Mouse (Mus musculus) left cerebral cortex, postnatal 10 days (tissue): ENCODE results near the gene Mgmt. TPM values are rescaled to one million over a fixed set of nuclear protein-coding genes. Genes with fewer than 3 reads are reported as not detected.
A peak's percentile ranks its signal among the peaks of the same experiment; 100 is the strongest.

Experiments
- DNase-seq, 2 experiments: peaks; one replicate each; pipeline ENCODE4 v3.0.0; 2021 to 2022; ENCODE audit warnings: low spot score in 2 of 2, mixed read lengths in 1 of 2; ENCODE audit errors: extremely low spot score in 1 of 2
- intact Hi-C: fragments of 180-260 bp; cut with DNase I; formaldehyde crosslinking; loops from one replicate; pipeline ENCODE4 v1.15.1; 2025
- total RNA-seq, 2 experiments: library from RNA; stranded (reverse); gene quantifications; 2 replicates each; pipeline ENCODE4 v1.2.3; 2021

Mgmt gene
- total RNA-seq, 2 experiments from 2014 or later = 0.63 to 0.90 TPM

DNA sequence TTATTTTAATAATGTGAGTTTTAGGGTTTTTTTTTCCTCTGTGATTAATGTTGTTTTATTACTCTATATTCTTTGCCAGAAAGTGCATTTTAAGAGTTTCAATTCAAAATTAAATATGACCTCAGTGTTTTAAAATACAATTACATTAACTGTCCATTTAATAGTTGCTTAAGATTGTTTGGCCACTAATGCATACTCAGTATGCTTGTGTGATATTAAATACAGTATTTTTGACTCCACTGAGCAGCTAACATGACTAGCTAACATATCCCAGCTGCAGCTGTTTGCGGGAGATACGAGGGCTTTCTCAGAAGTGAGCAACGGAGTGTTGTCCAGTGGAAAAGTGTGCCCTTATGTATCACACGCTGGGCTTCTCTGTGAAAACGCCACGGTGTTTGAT is 179.9 kb downstream of the Mgmt start:
- DNase-seq = no peak
- intact Hi-C loops = no loop called here

DNA sequence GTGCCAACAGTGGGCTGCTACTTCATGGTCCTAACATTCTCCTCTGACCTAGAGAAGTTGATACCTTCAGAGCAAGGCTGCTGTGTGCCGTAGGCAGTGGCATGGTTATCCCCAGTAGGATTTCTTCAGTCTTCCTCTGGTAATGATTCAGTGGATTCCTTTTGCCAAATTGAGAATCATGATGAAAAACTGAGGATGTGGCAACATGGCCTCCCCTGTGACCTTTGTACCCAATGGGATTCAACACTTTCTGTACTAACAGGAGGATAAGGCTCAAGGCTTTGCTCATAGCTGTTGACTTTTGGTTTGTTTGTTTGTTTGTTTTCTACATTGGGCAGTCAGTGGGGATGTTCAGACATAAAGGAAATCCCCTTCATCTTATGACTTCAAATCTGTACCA is 180.9 kb downstream of the Mgmt start:
- DNase-seq = no peak
- intact Hi-C loops = no loop called here

DNA sequence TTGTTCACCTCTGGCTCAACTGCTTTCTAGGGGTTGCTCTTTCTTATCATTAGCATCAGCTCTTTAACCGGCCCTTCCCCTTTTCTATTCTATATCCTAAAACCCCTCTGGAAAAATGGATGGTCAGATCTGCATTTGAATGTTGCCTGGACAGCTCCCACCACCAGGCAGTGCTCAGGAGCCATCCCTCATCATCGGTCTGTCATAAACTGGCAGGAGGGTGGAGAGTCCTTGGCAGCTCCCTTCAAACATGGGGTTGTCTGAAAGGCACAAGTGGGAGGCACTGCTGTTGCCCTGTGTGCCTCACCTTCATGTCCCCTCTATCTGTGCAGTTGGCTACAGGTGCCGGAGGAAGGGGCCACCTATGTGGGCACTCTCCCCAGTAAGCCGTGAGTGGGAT is 185.8 kb downstream of the Mgmt start:
- intact Hi-C loops = no loop called here
- DNase-seq = no peak

DNA sequence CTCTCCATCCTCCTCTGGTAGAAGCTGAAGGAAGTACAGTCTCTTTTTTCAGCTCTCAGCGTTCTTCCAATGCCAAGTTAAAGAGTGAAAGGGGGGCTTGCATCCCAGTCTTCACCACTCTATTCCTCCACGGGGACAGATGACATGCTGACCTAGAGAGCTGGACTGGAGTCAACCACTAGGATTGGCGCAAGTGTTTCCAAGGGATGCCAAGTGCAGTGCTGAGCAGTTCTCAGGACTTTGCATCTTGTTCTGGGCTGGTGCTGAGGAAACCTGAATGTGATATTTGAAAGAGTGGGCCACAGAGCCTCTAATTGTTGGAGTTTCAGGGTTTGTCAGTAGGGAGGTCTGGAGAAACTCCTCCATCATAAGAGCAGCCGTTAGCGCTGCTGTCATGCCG is 187.8 kb downstream of the Mgmt start:
- no peak for DNase-seq
- intact Hi-C loops = no loop called here

DNA sequence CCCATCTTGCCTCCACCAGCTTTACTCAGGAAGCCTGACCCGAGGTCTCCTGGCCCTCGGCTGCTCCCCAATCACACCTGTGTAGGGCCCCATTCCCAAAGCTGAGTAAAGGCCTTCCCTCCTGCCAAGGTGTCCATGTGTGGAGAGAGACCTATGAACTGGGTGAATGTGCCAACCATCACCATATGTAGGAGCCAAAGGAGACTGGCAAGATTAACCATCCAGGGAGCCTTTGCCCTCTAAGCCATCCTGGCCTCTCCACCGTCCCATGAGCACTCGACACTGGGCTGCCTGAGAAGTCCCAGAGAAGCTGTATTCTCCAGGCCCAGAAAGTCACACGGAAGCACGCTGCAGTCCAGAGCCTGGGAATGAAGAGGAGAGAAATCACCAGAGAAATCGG is 190.2 kb downstream of the Mgmt start:
- intact Hi-C loops = no loop called here

DNA sequence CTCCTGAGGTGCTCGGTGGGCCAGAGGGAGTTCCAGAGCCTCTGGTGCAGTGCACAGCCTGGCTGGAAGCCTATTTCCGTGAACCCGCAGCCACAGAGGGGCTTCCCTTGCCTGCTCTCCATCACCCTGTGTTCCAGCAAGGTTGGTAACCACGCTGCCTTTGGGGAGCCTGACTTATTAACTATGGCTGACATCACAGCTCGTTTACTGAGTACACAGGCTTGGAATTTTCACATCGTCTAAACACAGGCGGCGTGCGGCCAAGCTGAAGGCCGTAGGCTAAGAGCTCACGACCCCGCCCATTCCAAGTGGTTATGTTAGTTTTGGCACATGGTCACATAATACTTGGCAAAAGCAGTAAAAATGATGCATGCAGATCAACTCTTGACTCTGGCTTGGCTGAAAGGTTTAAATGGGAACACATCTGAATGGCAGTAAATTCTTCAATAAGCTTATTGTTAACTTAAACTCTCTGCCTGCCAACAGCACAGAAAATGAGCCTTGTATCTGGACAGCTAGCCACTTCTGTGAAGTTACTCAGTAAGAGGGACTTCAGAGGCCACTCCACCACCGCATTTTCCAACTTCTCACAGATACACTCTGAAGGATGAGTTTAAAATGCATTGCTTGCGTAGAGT is 191.7 kb downstream of the Mgmt start:
- DNase-seq = peak in 1 of 2 experiments; percentile 67
- intact Hi-C loops = no loop called here

More for the DNA sequence above, 190.2 kb downstream of the Mgmt start:
- DNase-seq = no peak

DNA sequence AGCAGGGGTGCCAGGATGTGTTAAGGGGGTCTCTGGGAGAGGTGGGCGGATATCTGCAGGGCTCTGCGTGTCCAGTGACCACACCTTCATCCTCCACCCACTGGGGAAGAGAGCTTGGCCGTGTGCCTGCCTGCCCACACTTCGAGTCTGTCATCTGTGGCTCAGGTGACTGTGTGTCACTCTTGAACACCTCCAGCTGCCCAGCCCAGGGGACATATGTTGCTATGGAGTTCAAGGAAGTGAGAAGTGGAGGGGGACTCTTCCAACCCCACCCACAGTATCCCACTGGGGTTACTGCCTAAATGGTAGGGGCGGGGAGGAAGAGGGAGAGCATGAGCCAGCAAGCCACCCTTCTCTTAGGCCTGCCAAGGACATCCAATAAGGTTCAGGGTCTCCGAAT is 192.7 kb downstream of the Mgmt start:
- DNase-seq = peak in 1 of 2 experiments; percentile 30
- intact Hi-C loops = no loop called here

DNA sequence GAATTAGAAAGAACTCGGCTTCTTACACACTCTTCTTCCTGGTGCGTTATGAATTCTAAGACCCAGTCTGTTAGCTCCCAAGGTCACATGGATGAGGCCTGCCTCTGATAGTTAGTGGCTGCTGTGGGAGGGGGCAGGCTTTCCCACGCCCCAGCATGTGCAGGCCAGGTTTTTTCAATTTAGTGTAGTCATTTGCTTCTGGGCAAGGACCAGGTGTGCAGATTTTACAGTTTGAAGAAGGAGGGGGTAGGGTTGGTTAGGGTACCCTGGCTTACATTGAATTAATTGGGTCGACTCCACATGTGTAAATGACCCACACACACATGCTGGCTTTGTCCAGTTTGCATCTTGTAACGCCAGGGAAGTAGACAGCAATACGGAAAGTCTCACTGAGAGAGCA is 193.7 kb downstream of the Mgmt start:
- DNase-seq = no peak
- intact Hi-C loops = no loop called here

DNA sequence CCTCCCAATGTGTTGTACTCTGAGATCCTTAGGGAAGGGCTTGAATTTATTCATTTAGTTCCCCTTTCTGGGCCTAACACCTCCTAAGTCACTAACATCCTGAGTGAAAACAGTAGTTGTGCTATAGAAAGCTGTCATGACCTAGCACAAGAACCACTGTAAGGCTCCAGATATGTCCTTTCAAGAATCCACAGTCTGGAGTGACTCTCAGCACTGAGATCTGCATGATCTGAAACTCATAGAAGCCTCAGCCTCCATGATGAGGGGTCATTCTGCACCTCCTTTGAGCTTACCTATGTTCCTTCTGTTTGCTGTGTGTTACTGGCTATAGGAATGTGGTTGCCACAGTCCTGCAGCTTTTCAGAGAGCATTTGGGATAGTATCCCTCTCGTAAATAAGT is 200.1 kb downstream of the Mgmt start:
- intact Hi-C loops = no loop called here
- no peak for DNase-seq

DNA sequence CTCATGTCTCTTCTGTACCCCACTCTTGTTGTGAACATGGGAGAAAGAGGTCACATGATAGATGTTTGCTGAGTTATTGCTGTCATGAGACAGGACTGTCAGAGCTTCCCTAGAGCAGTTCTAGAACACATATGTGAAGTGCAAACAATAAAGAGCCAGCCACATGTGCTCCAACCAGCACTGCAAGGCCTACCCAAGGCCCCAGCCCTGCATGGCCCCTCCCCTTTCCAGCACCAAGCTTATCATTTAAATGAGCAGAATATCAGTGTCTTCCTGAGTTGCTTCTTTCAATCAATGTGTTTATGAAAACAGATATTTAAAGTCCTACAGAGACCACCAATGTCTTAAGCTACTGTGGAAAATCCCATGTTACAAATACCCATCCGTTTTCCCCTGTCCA is 201.3 kb downstream of the Mgmt start:
- no peak for DNase-seq
- intact Hi-C loops = no loop called here

DNA sequence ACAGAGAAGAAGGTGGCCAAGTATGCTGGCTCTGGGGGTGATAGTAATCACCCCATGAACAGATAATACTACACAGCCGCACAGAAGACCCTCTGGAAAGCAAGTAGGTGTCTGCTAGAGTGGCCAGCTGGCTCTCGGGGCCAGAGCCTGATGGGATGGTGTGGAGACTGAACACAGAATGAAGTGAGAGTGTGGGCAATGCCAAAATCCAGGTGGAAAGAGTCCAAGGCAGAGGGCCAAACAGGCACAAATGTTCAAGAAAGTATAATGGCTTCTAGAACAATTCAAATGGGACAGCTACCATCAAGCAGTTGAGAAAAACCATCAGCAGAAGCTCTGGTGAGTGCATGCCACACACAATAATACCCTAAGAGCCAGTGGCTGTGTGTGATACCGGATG is 205.4 kb downstream of the Mgmt start:
- no peak for DNase-seq
- intact Hi-C loops = no loop called here

DNA sequence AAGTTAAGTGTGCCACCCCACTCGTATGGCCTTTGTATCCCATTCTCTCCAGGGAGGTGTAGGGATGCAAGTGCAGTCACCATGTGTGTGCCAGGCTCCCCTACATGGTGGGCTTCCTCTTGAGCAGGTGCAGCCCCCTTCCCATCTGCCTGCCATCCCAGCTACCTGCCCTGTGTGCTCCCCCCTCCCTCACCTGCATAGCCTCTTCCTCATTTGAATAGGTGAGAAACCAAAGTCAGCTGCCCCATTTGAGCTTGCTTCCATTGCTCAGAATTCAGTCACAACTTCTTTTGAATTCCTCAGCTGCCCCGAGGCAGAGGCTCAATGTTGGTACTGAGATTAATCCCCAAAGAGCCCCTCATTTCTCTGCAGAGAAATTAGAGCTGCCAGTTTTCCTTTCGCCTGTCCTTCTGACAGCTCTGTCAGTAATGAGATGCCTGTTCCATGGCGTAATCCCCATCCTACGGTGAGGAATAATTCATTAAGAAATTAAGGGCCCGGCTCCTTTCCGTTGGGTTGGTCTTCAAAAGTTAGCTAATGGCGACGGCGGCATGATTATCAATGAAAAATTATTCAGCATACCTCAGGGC is 208.3 kb downstream of the Mgmt start:
- DNase-seq = no peak
- intact Hi-C loops = no loop called here

DNA sequence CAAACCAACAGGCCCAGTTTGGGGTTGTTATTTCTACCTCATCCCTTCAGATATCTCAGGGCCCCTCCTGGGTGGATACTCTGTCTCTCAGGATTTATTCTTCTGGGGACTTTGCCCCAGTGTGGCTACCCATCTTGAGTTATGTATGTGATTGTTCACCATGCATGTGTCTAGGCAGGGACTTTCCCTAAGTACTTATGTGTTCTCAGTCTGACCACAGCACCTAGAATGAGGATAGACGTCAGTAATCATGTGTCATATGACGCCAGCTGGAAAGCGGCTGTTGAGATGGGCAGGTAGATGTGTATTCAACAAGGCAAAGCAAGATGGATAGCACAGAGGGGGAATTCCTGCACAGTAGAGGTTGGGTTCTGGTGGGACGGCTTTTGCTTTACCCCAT is 217.7 kb downstream of the Mgmt start:
- DNase-seq = no peak
- intact Hi-C loops = no loop called here

DNA sequence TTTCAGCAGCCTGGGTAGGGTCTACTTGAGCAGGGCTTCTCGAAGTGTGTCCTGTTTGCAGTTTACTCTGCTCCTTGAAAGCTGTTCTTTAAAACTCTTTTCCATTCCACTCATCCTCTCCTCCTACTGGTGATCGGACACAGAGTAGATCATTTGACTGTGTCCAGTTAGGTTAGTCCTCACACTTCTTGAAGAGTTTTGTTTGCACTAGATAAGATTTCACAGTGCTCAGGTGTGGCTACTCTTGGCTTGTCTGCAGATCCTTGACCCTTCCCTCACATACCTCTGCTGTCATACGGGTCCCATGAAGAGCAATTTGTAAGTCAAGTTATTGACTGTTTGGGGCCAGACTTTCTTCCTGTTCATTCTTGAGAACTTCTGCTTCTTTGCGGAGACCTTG is 221.8 kb downstream of the Mgmt start:
- intact Hi-C loops = no loop called here
- no peak for DNase-seq

DNA sequence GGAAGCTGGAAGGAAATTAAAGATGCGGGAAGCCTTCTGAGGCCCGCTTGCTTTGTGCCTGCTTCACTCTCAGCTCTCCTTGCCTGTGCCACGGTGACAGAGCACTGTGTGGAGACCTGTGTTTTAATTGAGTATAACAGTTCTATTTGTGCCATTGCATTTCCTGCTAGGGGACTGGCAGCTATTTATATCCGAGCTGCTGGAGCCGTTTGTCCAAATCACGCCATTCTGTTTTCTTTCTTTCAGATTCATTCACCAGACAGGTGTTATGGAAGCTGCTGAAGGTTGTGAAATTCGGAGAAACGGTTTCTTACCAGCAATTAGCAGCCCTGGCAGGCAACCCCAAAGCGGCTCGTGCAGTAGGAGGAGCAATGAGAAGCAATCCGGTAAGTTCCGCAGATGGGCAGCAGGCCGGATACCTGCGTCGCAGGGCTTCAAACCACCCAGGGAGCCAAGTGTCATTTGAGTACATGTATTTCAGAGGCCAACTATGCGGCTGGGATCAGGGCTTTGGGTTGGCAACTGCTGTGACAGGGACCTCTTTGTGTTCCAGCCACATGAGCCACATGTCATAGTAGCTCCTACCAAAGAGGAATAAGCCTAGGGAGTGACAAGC is 226.9 kb downstream of the Mgmt start:
- intact Hi-C loops = no loop called here
- peak in 1 of 2 experiments; percentile 6 for DNase-seq

DNA sequence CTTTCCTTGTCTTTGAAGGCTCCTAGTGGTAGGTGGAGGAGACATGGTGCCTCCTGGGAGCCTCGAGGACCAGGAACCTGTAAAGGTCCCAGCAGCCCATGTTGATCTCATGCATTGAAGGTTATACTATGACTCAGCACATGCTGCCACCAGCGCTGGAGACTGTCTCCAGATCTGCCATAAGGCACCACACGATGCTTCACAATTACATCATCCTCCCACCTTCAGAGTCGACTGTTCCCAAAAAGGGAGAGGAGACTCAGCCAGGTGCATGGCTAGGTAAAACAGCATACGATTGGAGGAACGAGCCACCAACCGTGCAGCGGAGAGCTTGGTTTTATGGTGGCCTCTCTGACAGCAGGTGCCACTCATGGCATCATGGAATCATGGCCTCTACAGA is 234.3 kb downstream of the Mgmt start:
- intact Hi-C loops = no loop called here
- DNase-seq = no peak

DNA sequence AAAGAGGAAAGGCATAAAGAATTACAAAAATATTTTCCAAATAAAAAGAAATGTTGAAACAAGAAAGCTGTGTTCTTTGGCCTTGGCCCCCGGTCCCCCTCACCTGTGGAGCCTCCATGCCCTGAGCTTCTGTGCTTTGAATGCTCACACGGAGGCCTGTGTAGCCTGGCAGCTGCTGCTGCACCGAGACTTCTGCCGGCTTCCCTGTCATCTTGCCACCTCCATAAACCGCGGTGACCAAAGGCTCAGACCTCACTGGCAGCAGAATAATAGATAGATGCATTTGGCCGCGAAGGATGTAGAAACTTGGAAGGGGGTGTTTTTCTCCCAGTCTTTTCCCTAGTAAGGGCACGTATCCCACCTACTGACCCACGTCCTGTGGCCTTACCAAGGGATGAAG is 235.8 kb downstream of the Mgmt start:
- no peak for DNase-seq
- intact Hi-C loops = no loop called here

DNA sequence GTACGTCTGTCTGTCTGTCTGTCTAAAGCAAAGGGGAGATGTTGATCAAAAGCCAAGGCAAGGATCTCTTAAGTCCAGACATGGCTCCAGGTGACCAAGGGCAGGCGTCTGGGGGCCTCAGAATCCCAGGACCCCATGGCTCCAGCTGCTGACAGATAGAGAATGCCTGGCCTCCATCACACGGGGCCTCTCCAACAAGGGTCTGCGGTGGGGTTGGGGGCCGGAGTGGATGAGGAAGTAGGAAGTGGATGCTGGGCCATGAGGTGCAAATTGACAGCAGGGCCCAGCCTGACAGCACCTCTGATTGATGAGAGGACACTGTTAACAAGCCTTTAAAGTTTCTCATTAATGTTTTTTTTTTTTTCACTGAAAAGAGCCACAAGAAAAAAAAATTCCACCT is 237.5 kb downstream of the Mgmt start:
- no peak for DNase-seq
- intact Hi-C loops = no loop called here

DNA sequence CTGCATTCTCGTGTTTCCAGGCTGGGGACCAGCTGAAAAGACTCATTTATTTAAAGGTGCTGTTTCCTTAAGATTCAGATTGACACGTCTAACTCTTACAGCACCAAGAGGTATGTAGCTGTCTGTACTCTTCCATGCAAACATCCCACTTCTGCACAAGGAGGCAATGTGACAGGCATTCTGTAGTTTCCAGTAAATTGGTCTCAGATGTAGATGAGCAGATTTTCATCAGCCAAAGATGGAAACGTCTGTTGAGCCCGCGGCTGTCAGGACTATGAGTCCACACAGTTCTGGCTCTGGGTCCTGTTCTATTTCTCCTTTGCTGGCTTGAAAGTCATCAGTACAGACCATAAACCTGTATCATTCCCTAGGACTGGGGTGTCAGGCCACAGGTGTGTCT is 243.7 kb downstream of the Mgmt start:
- intact Hi-C loops = no loop called here
- DNase-seq = no peak

DNA sequence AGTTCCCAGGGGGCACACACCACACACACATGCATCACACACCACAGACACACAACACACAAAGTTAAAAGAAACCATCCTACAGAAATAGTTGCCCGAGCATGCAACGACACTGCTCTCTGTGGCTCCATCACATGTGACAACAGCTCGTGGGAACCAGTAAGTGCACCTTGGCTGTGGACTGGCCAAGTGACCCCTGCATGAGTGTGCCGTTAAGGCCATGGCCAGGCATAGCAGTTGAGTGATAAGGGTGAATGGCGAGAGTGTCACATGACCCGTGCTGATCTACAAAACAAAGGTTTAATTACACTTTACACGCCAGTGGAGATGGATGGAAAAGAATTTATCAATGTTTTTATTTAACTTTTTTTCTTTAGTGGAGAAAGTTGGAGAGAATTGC is 245.9 kb downstream of the Mgmt start:
- DNase-seq = no peak
- intact Hi-C loops = no loop called here

DNA sequence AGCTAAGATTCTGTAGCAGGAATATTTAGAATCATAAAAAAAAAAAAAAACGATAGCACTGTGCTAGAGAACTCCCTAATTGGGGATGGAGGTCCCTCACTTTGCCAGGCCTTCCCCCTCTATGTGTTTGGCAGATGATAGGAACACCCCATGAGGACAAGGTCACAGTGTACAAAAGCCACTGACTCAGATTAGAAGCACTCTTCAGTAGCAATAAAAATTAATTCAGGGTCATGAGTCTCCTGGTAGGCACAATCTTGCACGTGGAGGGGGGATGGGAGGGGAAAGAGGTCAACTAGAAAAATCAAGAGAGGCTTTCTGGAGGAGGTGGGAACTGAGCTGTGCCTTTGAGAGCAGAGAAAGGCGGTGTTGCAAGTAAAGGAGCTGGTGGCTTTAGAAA is 247.0 kb downstream of the Mgmt start:
- intact Hi-C loops = no loop called here
- no peak for DNase-seq
